Mouse (Mus musculus): ENCODE results near the gene Hipk2.

DNA sequence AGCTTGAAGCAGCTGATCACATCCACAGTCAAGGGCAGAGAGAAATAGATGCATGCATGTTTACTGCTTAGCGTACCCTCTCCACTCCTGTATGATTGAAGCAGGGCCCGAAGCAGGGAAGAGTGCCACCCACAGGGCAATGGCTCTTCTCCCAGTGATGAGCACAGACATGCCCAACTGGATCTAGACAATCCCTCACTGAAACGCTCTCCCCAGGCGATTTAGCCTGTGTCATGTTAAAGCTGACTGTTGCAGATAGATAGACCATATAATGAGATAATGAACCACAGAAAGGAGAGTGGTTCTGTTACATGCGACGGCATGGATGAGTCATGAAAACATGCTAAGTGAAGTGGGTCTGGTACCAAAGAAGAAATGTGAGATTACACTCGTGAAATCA is 204.7 kb downstream of the Hipk2 start:
- TF ChIP-seq CTCF (IDR thresholded peaks at IDR 0.05; ENCODE audit: control insufficient read depth, insufficient read depth, insufficient replicate concordance, low read depth, low read length) (no peak), POLR2A (IDR thresholded peaks at IDR 0.05; ENCODE audit: control insufficient read depth, low read depth, low read length) (no peak)

Measured in testis, adult 2 months (tissue).